ENCODE assay signal across 8 mouse cellular contexts in genomic region chr7:27631439-27631838, GRCm38 (mm10). TPM values are rescaled to one million over a fixed set of nuclear protein-coding genes. Genes with fewer than 3 reads are reported as not detected.
"Had no signal": no experiment of that assay in that cellular context is flagged by ENCODE, and none has a peak within 500 bp of the region (broad histone marks: within the 10 kb centered on the region; RNA-seq: fewer than 3 reads in every experiment).

No protein-coding gene starts in this region.

- DNase-seq: kidney, postnatal 10 days; kidney, postnatal 36 days; layer of hippocampus, postnatal 36 days; liver, postnatal 0 days; lung, embryonic 14.5 days; thymus, adult 18-20 months; thymus, postnatal 36 days had no signal

RNA-seq across cellular contexts. Expression of gene Ttc9b, which starts 22.3 kb away (rescaled TPM):
- total RNA-seq: megakaryocyte, adult 5-6 weeks had no signal
